Mouse (Mus musculus): ENCODE data around the gene Vmn2r19. TPM values are rescaled to one million over a fixed set of nuclear protein-coding genes. Genes with fewer than 3 reads are reported as not detected.
A peak's percentile ranks its signal among the peaks of the same experiment; 100 is the strongest.
"Not testable (repeated sequence)": the region's sequence is repeated elsewhere in the genome, so short reads cannot be mapped to it uniquely, and the experiment has no call there.

Gene Vmn2r19
- polyA plus RNA-seq, 1 experiment from 2014 or later = not detected

- no peaks in the 10 kb centered on the region for H3K36me3 ChIP-seq (ENCODE audit: insufficient read depth, low read length)
- no peak overlapping the region for H3K9ac ChIP-seq (replicated peaks; ENCODE audit: low read length)
- no peaks in the 10 kb centered on the region for H3K9me3 ChIP-seq (ENCODE audit: low read length)
- no peak for ATAC-seq (ENCODE audit: low FRiP score, low TSS enrichment)
- no peak overlapping the region for H3K27ac ChIP-seq (ENCODE audit: low read length)
- 83% methylated on average over 10 of the region's 10 CpGs for WGBS
- H3K4me3 ChIP-seq (ENCODE audit: low read length) = no peak overlapping the region
- no peaks in the 10 kb centered on the region for H3K4me1 ChIP-seq (ENCODE audit: insufficient read depth, low read length)
- H3K27me3 ChIP-seq (ENCODE audit: insufficient read depth, low read length) = no peaks in the 10 kb centered on the region
- H3K4me2 ChIP-seq (replicated peaks; ENCODE audit: low read depth, low read length) = no peak overlapping the region
Observed at GRCm38 (mm10) chr6:123288931-123289330, 19.2 kb upstream of the Vmn2r19 start.

GRCm38 (mm10) chr6:123289753-123290152, 18.4 kb upstream of the Vmn2r19 start, which contains the start of gene Clec4e:
Clec4e (minus strand) TSS chr6:123289870.
- Histone ChIP-seq H3K9me3 (ENCODE audit: low read length) (no peaks in the 10 kb centered on the region), H3K27ac (ENCODE audit: low read length) (no peak within 1 kb of the TSS), H3K9ac (replicated peaks; ENCODE audit: low read length) (no peak within 1 kb of the TSS), H3K4me2 (replicated peaks; ENCODE audit: low read depth, low read length) (no peak within 1 kb of the TSS), H3K27me3 (ENCODE audit: insufficient read depth, low read length) (no peaks in the 10 kb centered on the region), H3K36me3 (ENCODE audit: insufficient read depth, low read length) (no peaks in the 10 kb centered on the region), H3K4me3 (ENCODE audit: low read length) (no peak within 1 kb of the TSS), H3K4me1 (ENCODE audit: insufficient read depth, low read length) (no peaks in the 10 kb centered on the region)
- 73% methylated on average over 4 of the region's 4 CpGs for WGBS
- ATAC-seq (ENCODE audit: low FRiP score, low TSS enrichment) = no peak

GRCm38 (mm10) chr6:123292751-123293400, 15.3 kb upstream of the Vmn2r19 start:
- 100% methylated on average over 1 of the region's 1 CpGs for WGBS
- no peaks in the 10 kb centered on the region for H3K9me3 ChIP-seq (ENCODE audit: low read length)
- no peaks in the 10 kb centered on the region for H3K4me1 ChIP-seq (ENCODE audit: insufficient read depth, low read length)
- no peak for ATAC-seq (ENCODE audit: low FRiP score, low TSS enrichment)
- H3K9ac ChIP-seq (replicated peaks; ENCODE audit: low read length) = no peak overlapping the region
- H3K27me3 ChIP-seq (ENCODE audit: insufficient read depth, low read length) = no peaks in the 10 kb centered on the region
- H3K36me3 ChIP-seq (ENCODE audit: insufficient read depth, low read length) = no peaks in the 10 kb centered on the region
- no peak overlapping the region for H3K27ac ChIP-seq (ENCODE audit: low read length)
- no peak overlapping the region for H3K4me3 ChIP-seq (ENCODE audit: low read length)
- no peak overlapping the region for H3K4me2 ChIP-seq (replicated peaks; ENCODE audit: low read depth, low read length)

- H3K4me1 ChIP-seq (ENCODE audit: insufficient read depth, low read length); H3K4me3 ChIP-seq (ENCODE audit: low read length); H3K9me3 ChIP-seq (ENCODE audit: low read length); H3K27me3 ChIP-seq (ENCODE audit: insufficient read depth, low read length); ATAC-seq (ENCODE audit: low FRiP score, low TSS enrichment); H3K36me3 ChIP-seq (ENCODE audit: insufficient read depth, low read length); H3K9ac ChIP-seq (replicated peaks; ENCODE audit: low read length); H3K4me2 ChIP-seq (replicated peaks; ENCODE audit: low read depth, low read length); H3K27ac ChIP-seq (ENCODE audit: low read length): not testable (repeated sequence)
- 90% methylated on average over 11 of the region's 11 CpGs for WGBS
Observed at GRCm38 (mm10) chr6:123293509-123293908, 14.6 kb upstream of the Vmn2r19 start.

GRCm38 (mm10) chr6:123296687-123297086, 11.4 kb upstream of the Vmn2r19 start:
- no peak for ATAC-seq (ENCODE audit: low FRiP score, low TSS enrichment)
- WGBS = 73% methylated on average over 1 of the region's 1 CpGs
- no peaks in the 10 kb centered on the region for H3K9me3 ChIP-seq (ENCODE audit: low read length)

GRCm38 (mm10) chr6:123306315-123306714, 1.8 kb upstream of the Vmn2r19 start:
- not testable (repeated sequence) for H3K4me2 ChIP-seq (replicated peaks; ENCODE audit: low read depth, low read length); ATAC-seq (ENCODE audit: low FRiP score, low TSS enrichment); H3K36me3 ChIP-seq (ENCODE audit: insufficient read depth, low read length); H3K9ac ChIP-seq (replicated peaks; ENCODE audit: low read length); H3K4me1 ChIP-seq (ENCODE audit: insufficient read depth, low read length); H3K27me3 ChIP-seq (ENCODE audit: insufficient read depth, low read length); H3K9me3 ChIP-seq (ENCODE audit: low read length); H3K27ac ChIP-seq (ENCODE audit: low read length); H3K4me3 ChIP-seq (ENCODE audit: low read length)
- WGBS = 79% methylated on average over 7 of the region's 7 CpGs

More at GRCm38 (mm10) chr6:123296687-123297086, 11.4 kb upstream of the Vmn2r19 start:
- H3K4me1 ChIP-seq (ENCODE audit: insufficient read depth, low read length) = no peaks in the 10 kb centered on the region
- H3K9ac ChIP-seq (replicated peaks; ENCODE audit: low read length) = no peak overlapping the region
- no peaks in the 10 kb centered on the region for H3K27me3 ChIP-seq (ENCODE audit: insufficient read depth, low read length)
- H3K4me3 ChIP-seq (ENCODE audit: low read length) = no peak overlapping the region
- H3K4me2 ChIP-seq (replicated peaks; ENCODE audit: low read depth, low read length) = no peak overlapping the region
- no peak overlapping the region for H3K27ac ChIP-seq (ENCODE audit: low read length)
- no peaks in the 10 kb centered on the region for H3K36me3 ChIP-seq (ENCODE audit: insufficient read depth, low read length)

- H3K36me3 ChIP-seq (ENCODE audit: insufficient read depth, low read length) = no peaks in the 10 kb centered on the region
- ATAC-seq (ENCODE audit: low FRiP score, low TSS enrichment) = no peak
- no peak overlapping the region for H3K9ac ChIP-seq (replicated peaks; ENCODE audit: low read length)
- H3K9me3 ChIP-seq (ENCODE audit: low read length) = 0 out of 2 replicates have a peak, but pooled peaks cover 3% of the 10 kb centered on the region
- no peak overlapping the region for H3K27ac ChIP-seq (ENCODE audit: low read length)
- no peak overlapping the region for H3K4me2 ChIP-seq (replicated peaks; ENCODE audit: low read depth, low read length)
- WGBS = 52% methylated on average over 2 of the region's 2 CpGs
- H3K27me3 ChIP-seq (ENCODE audit: insufficient read depth, low read length) = no peaks in the 10 kb centered on the region
- no peaks in the 10 kb centered on the region for H3K4me1 ChIP-seq (ENCODE audit: insufficient read depth, low read length)
- no peak overlapping the region for H3K4me3 ChIP-seq (ENCODE audit: low read length)
Observed at GRCm38 (mm10) chr6:123332503-123332902, 24.4 kb downstream of the Vmn2r19 start.

- no peak overlapping the region for H3K27ac ChIP-seq (ENCODE audit: low read length)
- H3K4me3 ChIP-seq (ENCODE audit: low read length) = no peak overlapping the region
- H3K4me1 ChIP-seq (ENCODE audit: insufficient read depth, low read length) = no peaks in the 10 kb centered on the region
- no peaks in the 10 kb centered on the region for H3K36me3 ChIP-seq (ENCODE audit: insufficient read depth, low read length)
- no peaks in the 10 kb centered on the region for H3K9me3 ChIP-seq (ENCODE audit: low read length)
- ATAC-seq (ENCODE audit: low FRiP score, low TSS enrichment) = peak; percentile 35; the same call in 1 of the 2 replicates
- no peak overlapping the region for H3K4me2 ChIP-seq (replicated peaks; ENCODE audit: low read depth, low read length)
- H3K27me3 ChIP-seq (ENCODE audit: insufficient read depth, low read length) = no peaks in the 10 kb centered on the region
- H3K9ac ChIP-seq (replicated peaks; ENCODE audit: low read length) = no peak overlapping the region
Observed at GRCm38 (mm10) chr6:123340093-123340492, 32.0 kb downstream of the Vmn2r19 start.

GRCm38 (mm10) chr6:123346141-123346540, 38.0 kb downstream of the Vmn2r19 start:
- 95% methylated on average over 1 of the region's 1 CpGs for WGBS
- ATAC-seq (ENCODE audit: low FRiP score, low TSS enrichment) = no peak

More at GRCm38 (mm10) chr6:123346141-123346540, 38.0 kb downstream of the Vmn2r19 start:
- no peaks in the 10 kb centered on the region for H3K36me3 ChIP-seq (ENCODE audit: insufficient read depth, low read length)
- H3K4me3 ChIP-seq (ENCODE audit: low read length) = no peak overlapping the region
- H3K4me1 ChIP-seq (ENCODE audit: insufficient read depth, low read length) = no peaks in the 10 kb centered on the region
- no peak overlapping the region for H3K4me2 ChIP-seq (replicated peaks; ENCODE audit: low read depth, low read length)
- H3K27me3 ChIP-seq (ENCODE audit: insufficient read depth, low read length) = no peaks in the 10 kb centered on the region
- H3K27ac ChIP-seq (ENCODE audit: low read length) = no peak overlapping the region
- H3K9ac ChIP-seq (replicated peaks; ENCODE audit: low read length) = no peak overlapping the region
- no peaks in the 10 kb centered on the region for H3K9me3 ChIP-seq (ENCODE audit: low read length)
